Mouse (Mus musculus) liver, postnatal 0 days (tissue): ENCODE data around the gene Polr1a.

ENCODE experiments used
- CTCF ChIP-seq: sonication (generic); IDR thresholded peaks from 2 replicates; pipeline ENCODE4 v1.5.1; 2016; ENCODE audit warnings: antibody characterized with exemption, low read depth
- EP300 ChIP-seq: IDR thresholded peaks from 2 replicates; pipeline ENCODE4 v1.6.1; 2016; ENCODE audit warnings: antibody characterized with exemption, low read depth, mild to moderate bottlenecking

GRCm38 (mm10) chr6:71976592-71976991 is 67.7 kb downstream of the Polr1a start:
- TF ChIP-seq CTCF (no peak), EP300 (no peak)
